Mouse (Mus musculus) lung, embryonic 15.5 days (tissue): ENCODE data around the gene Pon1. TPM values are rescaled to one million over a fixed set of nuclear protein-coding genes. Genes with fewer than 3 reads are reported as not detected.
A peak's percentile ranks its signal among the peaks of the same experiment; 100 is the strongest.
"Not testable (repeated sequence)": the region's sequence is repeated elsewhere in the genome, so short reads cannot be mapped to it uniquely, and the experiment has no call there.

Source experiments
- ATAC-seq: fragments of 200-750 bp; cut with Nextera tagmentation; 2 replicates; pipeline ENCODE4 v1.8.0; 2017; ENCODE audit warnings: moderate number of reproducible peaks, borderline replicate concordance; ENCODE audit not compliant: low FRiP score, low TSS enrichment; ENCODE audit errors: extremely low read depth
- H3K27ac ChIP-seq: fragments of 300-500 bp; sonication (generic); 2 replicates; pipeline ENCODE4 v1.5.1; 2015; ENCODE audit warnings: moderate library complexity, mild to moderate bottlenecking, inconsistent platforms
- H3K27me3 ChIP-seq: fragments of 300-500 bp; sonication (generic); 2 replicates; pipeline ENCODE4 v1.6.1; 2015; ENCODE audit warnings: inconsistent platforms
- H3K36me3 ChIP-seq: fragments of 300-500 bp; sonication (generic); 2 replicates; pipeline ENCODE4 v1.6.1; 2015; ENCODE audit warnings: inconsistent platforms
- H3K4me1 ChIP-seq: fragments of 300-500 bp; sonication (generic); 2 replicates; pipeline ENCODE4 v1.6.1; 2015; ENCODE audit warnings: inconsistent platforms
- H3K4me2 ChIP-seq: fragments of 300-500 bp; sonication (generic); 2 replicates; pipeline ENCODE4 v1.6.1; 2015; ENCODE audit warnings: inconsistent platforms, mild to moderate bottlenecking, moderate library complexity
- H3K4me3 ChIP-seq: fragments of 300-500 bp; sonication (generic); 2 replicates; pipeline ENCODE4 v1.5.1; 2015; ENCODE audit warnings: mild to moderate bottlenecking, inconsistent platforms
- H3K9ac ChIP-seq: fragments of 300-500 bp; sonication (generic); 2 replicates; pipeline ENCODE4 v1.6.1; 2015; ENCODE audit warnings: inconsistent platforms
- H3K9me3 ChIP-seq: fragments of 300-500 bp; sonication (generic); 2 replicates; pipeline ENCODE4 v1.6.1; 2016; ENCODE audit warnings: inconsistent platforms
- WGBS: fragments of 180-500 bp; shearing (Covaris S2); methylation state at CpG from one replicate; pipeline ENCODE4 v1.1.7; 2015; 5-methylcytosine and 5-hydroxymethylcytosine counted together
- polyA plus RNA-seq: library from polyadenylated mRNA; unstranded; fragments of >200 nt; fragmentation: Nextera tagmentation; extraction: Ambion mirVana; gene quantifications from 2 replicates; pipeline ENCODE4 v1.2.1, GENCODE M21; 2015

The Pon1 gene
- 0.14 TPM in 1 of 2 replicates, not detected in the other for polyA plus RNA-seq

DNA sequence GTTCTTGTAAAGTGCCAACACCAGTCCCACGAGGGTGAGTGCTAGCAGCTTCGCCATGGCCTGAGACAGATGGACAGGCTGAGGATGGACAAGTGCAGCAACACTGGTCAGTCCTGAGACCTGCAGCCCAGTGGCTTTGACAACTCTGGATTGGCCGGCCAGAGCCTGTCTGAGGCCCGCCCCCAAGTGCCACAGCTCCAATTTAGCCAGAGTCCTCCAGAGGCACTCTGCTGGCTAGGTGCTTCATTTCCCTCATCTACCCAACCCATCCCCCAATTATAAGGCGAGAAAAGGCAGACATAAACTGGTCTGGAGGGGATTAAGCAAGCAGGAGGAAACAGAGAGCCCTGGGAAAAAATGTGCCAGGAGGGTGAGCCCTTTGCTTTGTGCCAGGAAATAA, at the start of gene Pon1:
Gene Pon1 (minus strand): TSS at position 254 of the 400 bp plus-strand sequence.
- Histone ChIP-seq H3K4me2 (no peak within 1 kb of the TSS), H3K4me1 (peaks cover 5% of the 10 kb centered on the region; the same call in 1 of the 2 replicates), H3K4me3 (no peak within 1 kb of the TSS), H3K36me3 (no peaks in the 10 kb centered on the region), H3K9ac (no peak within 1 kb of the TSS), H3K9me3 (no peaks in the 10 kb centered on the region), H3K27me3 (no peaks in the 10 kb centered on the region), H3K27ac (no peak within 1 kb of the TSS)
- ATAC-seq, result no peak
- 43% methylated on average over 5 of the region's 5 CpGs for WGBS

- Histone ChIP-seq H3K4me3 (no peak overlapping the region), H3K9ac (no peak overlapping the region), H3K4me1 (no peaks in the 10 kb centered on the region), H3K4me2 (no peak overlapping the region), H3K36me3 (no peaks in the 10 kb centered on the region), H3K27me3 (no peaks in the 10 kb centered on the region), H3K27ac (no peak overlapping the region), H3K9me3 (no peaks in the 10 kb centered on the region)
- no peak for ATAC-seq
- WGBS, result 86% methylated on average over 3 of the region's 3 CpGs
These were observed 45.1 kb upstream of the Pon1 start for GRCm38 (mm10) chr6:5238799-5239198.

- H3K4me1 ChIP-seq, result no peaks in the 10 kb centered on the region
- WGBS, result 79% methylated on average over 4 of the region's 4 CpGs
- H3K9me3 ChIP-seq, result no peaks in the 10 kb centered on the region
- ATAC-seq, result peak; percentile 62; the same call in 1 of the 2 replicates
- H3K4me2 ChIP-seq, result no peak overlapping the region
- no peak overlapping the region for H3K9ac ChIP-seq
- H3K27me3 ChIP-seq, result no peaks in the 10 kb centered on the region
- no peaks in the 10 kb centered on the region for H3K36me3 ChIP-seq
- peak overlapping the region; percentile 46 for H3K27ac ChIP-seq
- no peak overlapping the region for H3K4me3 ChIP-seq
These were observed 43.8 kb upstream of the Pon1 start for GRCm38 (mm10) chr6:5237510-5237909.

- Histone ChIP-seq H3K27ac (peak overlapping the region; percentile 46), H3K9ac (no peak overlapping the region), H3K27me3 (no peaks in the 10 kb centered on the region), H3K4me1 (no peaks in the 10 kb centered on the region), H3K4me2 (no peak overlapping the region), H3K36me3 (no peaks in the 10 kb centered on the region), H3K4me3 (no peak overlapping the region), H3K9me3 (no peaks in the 10 kb centered on the region)
- ATAC-seq, result no peak
- 81% methylated on average over 8 of the region's 8 CpGs for WGBS
These were observed 43.2 kb upstream of the Pon1 start for GRCm38 (mm10) chr6:5236843-5237371.

- no peak for ATAC-seq
These were observed 40.8 kb upstream of the Pon1 start for GRCm38 (mm10) chr6:5234563-5234962.

DNA sequence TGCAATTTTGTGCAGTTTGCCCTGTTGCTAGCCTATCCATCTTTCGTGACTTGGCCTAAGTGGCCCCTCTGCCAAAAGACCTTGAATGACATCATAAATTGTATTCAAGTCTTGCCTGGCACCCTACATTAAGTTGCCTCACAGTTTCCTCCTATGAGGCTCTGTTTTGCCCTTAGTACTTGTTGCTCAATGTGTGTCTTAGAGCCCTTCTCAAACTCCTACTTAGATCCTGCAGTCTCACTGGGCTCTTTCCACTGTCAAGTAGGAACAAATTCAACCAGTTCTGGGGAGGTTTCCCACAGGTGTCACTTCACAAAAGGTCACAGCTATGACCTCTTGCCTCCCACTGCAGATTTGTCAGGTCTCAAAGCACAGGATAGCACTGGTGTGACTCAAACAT, 40.1 kb upstream of the Pon1 start:
- H3K4me1 ChIP-seq, result no peaks in the 10 kb centered on the region
- H3K27ac ChIP-seq, result no peak overlapping the region
- 84% methylated on average over 1 of the region's 1 CpGs for WGBS
- no peaks in the 10 kb centered on the region for H3K27me3 ChIP-seq
- no peak for ATAC-seq
- no peak overlapping the region for H3K4me3 ChIP-seq
- H3K36me3 ChIP-seq, result no peaks in the 10 kb centered on the region
- H3K4me2 ChIP-seq, result no peak overlapping the region
- H3K9me3 ChIP-seq, result no peaks in the 10 kb centered on the region
- no peak overlapping the region for H3K9ac ChIP-seq

More at GRCm38 (mm10) chr6:5234563-5234962, 40.8 kb upstream of the Pon1 start:
- Histone ChIP-seq H3K4me1 (no peaks in the 10 kb centered on the region), H3K4me3 (no peak overlapping the region), H3K27me3 (no peaks in the 10 kb centered on the region), H3K9ac (no peak overlapping the region), H3K36me3 (no peaks in the 10 kb centered on the region), H3K27ac (no peak overlapping the region), H3K4me2 (no peak overlapping the region), H3K9me3 (no peaks in the 10 kb centered on the region)
- 57% methylated on average over 3 of the region's 3 CpGs for WGBS

- whole genome bisulfite sequencing, result 80% methylated on average over 4 of the region's 4 CpGs
- ATAC-seq, result no peak
- H3K36me3 ChIP-seq, result no peaks in the 10 kb centered on the region
These were observed 38.3 kb upstream of the Pon1 start for GRCm38 (mm10) chr6:5232022-5232421.

GRCm38 (mm10) chr6:5230261-5230660, 36.5 kb upstream of the Pon1 start:
- Histone ChIP-seq H3K4me1 (no peaks in the 10 kb centered on the region), H3K27me3 (no peaks in the 10 kb centered on the region), H3K4me3 (no peak overlapping the region), H3K36me3 (no peaks in the 10 kb centered on the region), H3K9ac (no peak overlapping the region), H3K4me2 (no peak overlapping the region), H3K9me3 (no peaks in the 10 kb centered on the region), H3K27ac (no peak overlapping the region)
- no peak for ATAC-seq
- WGBS, result 68% methylated on average over 5 of the region's 5 CpGs

More at GRCm38 (mm10) chr6:5232022-5232421, 38.3 kb upstream of the Pon1 start:
- Histone ChIP-seq H3K27ac (no peak overlapping the region), H3K27me3 (no peaks in the 10 kb centered on the region), H3K4me1 (no peaks in the 10 kb centered on the region), H3K4me2 (no peak overlapping the region), H3K9me3 (no peaks in the 10 kb centered on the region), H3K9ac (no peak overlapping the region), H3K4me3 (no peak overlapping the region)

DNA sequence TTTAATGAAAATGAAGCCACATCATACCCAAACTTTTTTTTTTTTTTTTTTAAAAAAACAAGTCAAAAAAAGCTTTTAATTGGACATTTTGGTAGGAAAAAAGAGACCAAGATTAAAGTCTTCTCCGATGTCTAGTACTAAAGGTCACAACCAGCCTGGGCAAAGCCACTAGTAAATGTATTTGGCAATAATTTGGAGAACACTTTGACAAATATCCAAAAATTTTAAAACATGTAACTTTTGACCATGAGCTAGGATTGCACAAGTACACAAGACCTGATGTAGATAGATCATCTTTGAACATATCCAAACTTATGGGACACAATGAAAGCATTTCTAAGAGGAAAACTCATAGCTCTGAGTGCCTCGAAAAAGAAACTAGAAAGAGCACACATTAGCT, 29.8 kb upstream of the Pon1 start:
- WGBS, result 87% methylated on average over 2 of the region's 2 CpGs

DNA sequence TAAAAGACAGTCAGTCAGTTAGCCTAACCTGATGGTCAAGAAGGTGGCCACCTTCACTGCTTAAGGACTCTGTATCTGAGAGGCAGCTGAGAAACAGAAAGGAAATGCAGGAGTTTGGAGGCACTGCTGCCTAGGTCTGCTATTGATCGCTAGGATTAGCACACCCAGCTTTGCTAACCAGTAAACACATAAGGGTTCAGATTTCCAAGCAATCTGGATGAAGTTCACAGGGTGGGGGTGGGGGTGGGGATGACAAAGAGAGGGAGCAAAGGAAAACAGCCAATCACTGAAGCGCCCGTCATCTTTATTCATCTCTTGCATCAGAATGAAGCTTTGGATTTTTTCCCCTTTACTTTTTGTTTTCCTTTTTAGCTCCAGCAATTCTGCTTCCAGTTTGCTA, 28.3 kb upstream of the Pon1 start:
- Histone ChIP-seq H3K4me3 (no peak overlapping the region), H3K9ac (no peak overlapping the region), H3K27ac (no peak overlapping the region), H3K9me3 (no peaks in the 10 kb centered on the region), H3K27me3 (no peaks in the 10 kb centered on the region), H3K36me3 (no peaks in the 10 kb centered on the region), H3K4me1 (no peaks in the 10 kb centered on the region), H3K4me2 (no peak overlapping the region)
- ATAC-seq, result no peak
- WGBS, result 65% methylated on average over 3 of the region's 3 CpGs

More for the DNA sequence above, 29.8 kb upstream of the Pon1 start:
- H3K9me3 ChIP-seq, H3K9ac ChIP-seq, ATAC-seq, H3K4me2 ChIP-seq, H3K4me1 ChIP-seq, H3K27ac ChIP-seq, H3K27me3 ChIP-seq, H3K36me3 ChIP-seq, H3K4me3 ChIP-seq: not testable (repeated sequence)

GRCm38 (mm10) chr6:5218190-5218589, 24.4 kb upstream of the Pon1 start:
- Histone ChIP-seq H3K4me1 (no peaks in the 10 kb centered on the region), H3K4me3 (no peak overlapping the region), H3K36me3 (no peaks in the 10 kb centered on the region), H3K9ac (no peak overlapping the region), H3K9me3 (no peaks in the 10 kb centered on the region), H3K27ac (no peak overlapping the region), H3K4me2 (no peak overlapping the region), H3K27me3 (no peaks in the 10 kb centered on the region)
- 93% methylated on average over 4 of the region's 4 CpGs for WGBS
- ATAC-seq, result no peak

- ATAC-seq, result no peak
- 80% methylated on average over 2 of the region's 2 CpGs for WGBS
- Histone ChIP-seq H3K9ac (no peak overlapping the region), H3K27ac (no peak overlapping the region), H3K36me3 (no peaks in the 10 kb centered on the region), H3K27me3 (no peaks in the 10 kb centered on the region), H3K9me3 (no peaks in the 10 kb centered on the region), H3K4me3 (no peak overlapping the region), H3K4me2 (no peak overlapping the region), H3K4me1 (no peaks in the 10 kb centered on the region)
These were observed 14.1 kb upstream of the Pon1 start for GRCm38 (mm10) chr6:5207817-5208216.

DNA sequence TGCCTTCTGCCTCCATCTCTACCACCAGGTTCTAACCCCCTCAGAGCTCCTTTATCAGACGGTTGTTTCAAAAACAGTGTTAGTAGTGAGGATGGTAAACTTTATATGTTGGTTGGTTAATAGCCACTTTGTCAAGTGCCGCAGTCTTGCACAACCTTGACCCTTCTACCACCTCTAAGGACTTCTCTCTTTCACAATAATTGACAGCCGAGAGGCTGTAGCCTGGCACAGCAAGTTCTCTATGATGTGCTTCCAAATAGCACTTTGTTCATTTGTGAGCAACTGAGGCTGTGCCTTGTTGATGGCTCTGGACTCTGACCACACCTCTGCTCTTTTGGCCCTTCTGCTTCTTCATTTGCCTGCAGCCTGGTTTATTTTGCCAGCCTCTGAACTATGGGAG, 6.2 kb upstream of the Pon1 start:
- H3K27ac ChIP-seq, result no peak overlapping the region
- WGBS, result 64% methylated on average over 3 of the region's 3 CpGs
- H3K4me1 ChIP-seq, result no peaks in the 10 kb centered on the region
- no peak overlapping the region for H3K4me3 ChIP-seq
- H3K9me3 ChIP-seq, result no peaks in the 10 kb centered on the region
- no peaks in the 10 kb centered on the region for H3K27me3 ChIP-seq
- no peak for ATAC-seq
- H3K36me3 ChIP-seq, result no peaks in the 10 kb centered on the region
- H3K4me2 ChIP-seq, result no peak overlapping the region
- no peak overlapping the region for H3K9ac ChIP-seq
